ENCODE assay signal across 8 mouse cellular contexts in the genomic region with DNA sequence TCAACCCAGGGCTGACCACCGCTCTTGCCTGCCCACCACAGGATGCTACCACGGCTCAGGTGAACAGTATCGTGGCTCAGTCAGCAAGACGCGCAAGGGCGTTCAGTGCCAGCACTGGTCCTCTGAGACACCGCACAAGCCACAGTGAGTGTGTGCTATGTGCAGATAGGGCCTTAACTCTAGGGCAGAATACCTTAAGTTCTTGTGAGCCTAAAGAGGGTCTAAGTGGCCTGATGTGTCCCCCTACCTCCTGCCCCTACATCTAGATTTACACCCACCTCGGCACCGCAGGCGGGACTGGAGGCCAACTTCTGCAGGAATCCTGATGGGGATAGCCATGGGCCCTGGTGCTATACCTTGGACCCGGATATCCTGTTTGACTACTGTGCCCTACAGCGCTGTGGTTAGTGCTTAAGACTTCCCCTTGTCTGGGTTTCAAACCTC. TPM values are rescaled to one million over a fixed set of nuclear protein-coding genes. Genes with fewer than 3 reads are reported as not detected.
A peak's percentile ranks its signal among the peaks of the same experiment; 100 is the strongest.
DNase-seq lines count a peak whose midpoint lies in the region; ATAC-seq and TF ChIP-seq lines count a peak whose summit lies in the region.

A gene (minus strand): TSS at position 359 of the 444 bp plus-strand sequence.

- peak within 1 kb of the TSS; percentile 58 to 65 for H3K4me3 ChIP-seq in ES-E14 (ENCODE audit: insufficient read depth in 1 of 2, low read depth in 1 of 2, low read length in 2 of 2, poor library complexity in 1 of 2, severe bottlenecking in 1 of 2)
- H3K4me3 ChIP-seq in forebrain, embryonic 10.5 days = peak within 1 kb of the TSS; percentile 32
- H3K4me3 ChIP-seq in limb, embryonic 14.5 days (replicated peaks; ENCODE audit: low read length) = peak within 1 kb of the TSS; percentile 11; the same call in 1 of the 2 replicates

- H3K27ac ChIP-seq in ES-E14 (ENCODE audit: insufficient read depth, low read depth, low read length, poor library complexity, severe bottlenecking) = no peak within 1 kb of the TSS
- H3K27ac ChIP-seq in forebrain, embryonic 10.5 days = peak within 1 kb of the TSS; percentile 25; the same call in 1 of the 2 replicates
- no peak within 1 kb of the TSS for H3K27ac ChIP-seq in limb, embryonic 14.5 days (replicated peaks; ENCODE audit: low read depth, low read length)

- peaks cover 37% of the 10 kb centered on the region for H3K36me3 ChIP-seq in ES-E14 (ENCODE audit: control insufficient read depth, insufficient read depth, low read length, poor library complexity, severe bottlenecking)
- peaks cover 43% of the 10 kb centered on the region for H3K36me3 ChIP-seq in forebrain, embryonic 10.5 days (replicated peaks)
- peaks cover 40% of the 10 kb centered on the region for H3K36me3 ChIP-seq in limb, embryonic 14.5 days (ENCODE audit: control insufficient read depth, insufficient read depth, low read length)

- no peak for TF ChIP-seq POLR2A in limb, embryonic 14.5 days (IDR thresholded peaks at IDR 0.05; ENCODE audit: borderline replicate concordance, extremely low read depth, insufficient read depth, insufficient read length)

- in situ Hi-C loops in ES-E14 (cut with MboI; ENCODE audit: low sequenced_read_pairs in 2 of 2, unreplicated experiment in 2 of 2) = no loop called here

- peaks cover 0 to 7% of the 10 kb centered on the region in 2 experiments; a peak in 1 of 4 replicates for H3K4me1 ChIP-seq in ES-E14 (ENCODE audit: control insufficient read depth in 2 of 2, insufficient read depth in 2 of 2, low read length in 2 of 2, poor library complexity in 1 of 2)
- peaks cover 42% of the 10 kb centered on the region for H3K4me1 ChIP-seq in forebrain, embryonic 10.5 days
- H3K4me1 ChIP-seq in limb, embryonic 14.5 days (ENCODE audit: control insufficient read depth, insufficient read depth, low read length) = peaks cover 14% of the 10 kb centered on the region

- H3K9me3 ChIP-seq in ES-E14 (ENCODE audit: control insufficient read depth, insufficient read depth, low read depth, low read length) = no peaks in the 10 kb centered on the region
- H3K9me3 ChIP-seq in forebrain, embryonic 10.5 days = no peaks in the 10 kb centered on the region
- no peaks in the 10 kb centered on the region for H3K9me3 ChIP-seq in limb, embryonic 14.5 days (ENCODE audit: control insufficient read depth, low read length)

- H3K4me2 ChIP-seq in limb, embryonic 14.5 days (replicated peaks; ENCODE audit: low read depth, low read length, severe bottlenecking) = peak within 1 kb of the TSS; percentile 26

- peaks cover 47% of the 10 kb centered on the region for H3K27me3 ChIP-seq in forebrain, embryonic 10.5 days (ENCODE audit: poor library complexity, severe bottlenecking)
- H3K27me3 ChIP-seq in limb, embryonic 14.5 days (ENCODE audit: control insufficient read depth, insufficient read depth, low read length) = peaks cover 20% of the 10 kb centered on the region; the same call in 1 of the 2 replicates

- DNase-seq in adrenal gland, adult 18-20 months (ENCODE audit: low spot score in 2 of 2) = no peak
- no peak for DNase-seq in adrenal gland, adult (ENCODE audit: inconsistent age in 2 of 2, low spot score in 1 of 2)
- no peak for DNase-seq in ES-E14 (ENCODE audit: low read depth, low spot score)
- no peak for DNase-seq in forebrain, embryonic 10.5 days (ENCODE audit: extremely low spot score, low spot score)
- no peak for DNase-seq in heart, postnatal 4 days
- DNase-seq in limb, embryonic 14.5 days (ENCODE audit: low spot score) = no peak
- DNase-seq in cerebellum, postnatal 4 days (ENCODE audit: low spot score in 2 of 2) = no peak

- WGBS in forebrain, embryonic 10.5 days = 32% methylated on average over 12 of the region's 12 CpGs
- WGBS in limb, embryonic 14.5 days = 33% methylated on average over 12 of the region's 12 CpGs

- H3K9ac ChIP-seq in ES-E14 (ENCODE audit: insufficient read depth, low read depth, low read length, poor library complexity, severe bottlenecking) = peak within 1 kb of the TSS; percentile 50
- peak within 1 kb of the TSS; percentile 12; the same call in 1 of the 2 replicates for H3K9ac ChIP-seq in limb, embryonic 14.5 days (ENCODE audit: low read depth, low read length, severe bottlenecking)

- no peak for ATAC-seq in limb, embryonic 14.5 days (ENCODE audit: low FRiP score, low read depth)
- no peak; the same call in 1 of the 2 replicates for ATAC-seq in neutrophil, adult 5-6 weeks (ENCODE audit: extremely low read depth, insufficient number of reproducible peaks, low FRiP score, poor library complexity, severe bottlenecking)

TF ChIP-seq in ES-E14, 5 proteins besides CTCF, POLR2A, EP300 and RAD21:
- TF ChIP-seq CHD2 (IDR thresholded peaks at IDR 0.05; ENCODE audit: low read depth, low read length) (no peak), ZNF384 (IDR thresholded peaks at IDR 0.05; ENCODE audit: low read depth, low read length) (no peak), HCFC1 (IDR thresholded peaks at IDR 0.05; ENCODE audit: borderline replicate concordance, insufficient read depth, low read length) (no peak), ZC3H11A (IDR thresholded peaks at IDR 0.05; ENCODE audit: borderline replicate concordance, low read depth, low read length) (no peak), MAFK (IDR thresholded peaks at IDR 0.05; ENCODE audit: insufficient read depth, low read depth, low read length) (no peak)

RNA-seq across cellular contexts. Expression of the gene that starts here (rescaled TPM):
- 10 to 100 TPM; 54.0 to 63.2 TPM for total RNA-seq in adrenal gland, adult 18-20 months (2021)
- total RNA-seq in ES-E14 (2012; rRNA removed) = 14.5 and 28.1 TPM in 2 replicates
- 32.8 and 36.2 TPM in 2 replicates for polyA plus RNA-seq in forebrain, embryonic 10.5 days (2016; fragmentation: Nextera tagmentation; extraction: Ambion mirVana)
- total RNA-seq in heart, postnatal 4 days (2021) = 10 to 100 TPM; 62.6 to 63.4 TPM
- polyA plus RNA-seq in limb, embryonic 14.5 days (2012; rRNA removed) = 67.9 and 89.0 TPM in 2 replicates
- polyA plus RNA-seq in limb, embryonic 14.5 days (2014; fragmentation: Nextera tagmentation; extraction: Ambion mirVana) = 32.4 and 33.0 TPM in 2 replicates
- total RNA-seq in neutrophil, adult 5-6 weeks (2017) = 62.7 and 90.3 TPM in 2 replicates

Comparison
In these comparisons a context has a peak if more than half of its experiments do, and no peak if none do; other contexts are left out.
1. H3K4me3 ChIP-seq: peak in every context shown above with its lines; median percentile 62 in ES-E14; 32 in forebrain, embryonic 10.5 days; 11 in limb, embryonic 14.5 days.